Comparison of ENCODE assay signal across 20 mouse cellular contexts in genomic region chr4:118901981-118902380, GRCm38 (mm10). TPM values are rescaled to one million over a fixed set of nuclear protein-coding genes. Genes with fewer than 3 reads are reported as not detected.
"Had no signal": no experiment of that assay in that cellular context is flagged by ENCODE, and none has a peak within 500 bp of the region (broad histone marks: within the 10 kb centered on the region; RNA-seq: fewer than 3 reads in every experiment).

No protein-coding gene starts in this region.

- H3K4me2 ChIP-seq: intestine, embryonic 15.5 days; liver, embryonic 13.5 days; midbrain, embryonic 15.5 days; stomach, embryonic 15.5 days had no signal

- H3K9ac ChIP-seq: intestine, embryonic 15.5 days; liver, embryonic 13.5 days; liver, postnatal 0 days; midbrain, embryonic 15.5 days; stomach, embryonic 15.5 days had no signal

- H3K27ac ChIP-seq: intestine, embryonic 15.5 days; layer of hippocampus, adult 2 months; liver, embryonic 13.5 days; midbrain, embryonic 10.5 days; midbrain, embryonic 15.5 days; stomach, embryonic 15.5 days had no signal

- DNase-seq: kidney, adult 18-20 months; kidney, postnatal 10 days; kidney, postnatal 4 days; liver; liver, embryonic 13.5 days; liver, postnatal 0 days; lung, postnatal 4 days; thymus, postnatal 36 days had no signal

- H3K27me3 ChIP-seq: intestine, embryonic 15.5 days; liver, embryonic 13.5 days; midbrain, embryonic 15.5 days; stomach, embryonic 15.5 days had no signal

- ATAC-seq: intestine, embryonic 15.5 days; liver, postnatal 0 days; midbrain, embryonic 15.5 days had no signal

- H3K9me3 ChIP-seq: intestine, embryonic 15.5 days; liver, embryonic 13.5 days; midbrain, embryonic 10.5 days; midbrain, embryonic 15.5 days; stomach, embryonic 15.5 days had no signal

- H3K4me1 ChIP-seq: intestine, embryonic 15.5 days; liver, embryonic 13.5 days; midbrain, embryonic 10.5 days; midbrain, embryonic 15.5 days; stomach, embryonic 15.5 days had no signal

- H3K36me3 ChIP-seq: intestine, embryonic 15.5 days; liver, embryonic 13.5 days; midbrain, embryonic 10.5 days; midbrain, embryonic 15.5 days; stomach, embryonic 15.5 days had no signal

- H3K4me3 ChIP-seq: intestine, embryonic 15.5 days; layer of hippocampus, adult 2 months; liver, embryonic 13.5 days; midbrain, embryonic 10.5 days; midbrain, embryonic 15.5 days; stomach, embryonic 15.5 days had no signal

RNA-seq across cellular contexts. Expression of gene Olfr1330, which starts 13.6 kb away (rescaled TPM):
- polyA plus RNA-seq: intestine, embryonic 15.5 days; kidney, embryonic 14.5 days; limb, embryonic 11.5 days; liver, embryonic 13.5 days; liver, postnatal 0 days; lung, embryonic 16.5 days; midbrain, embryonic 10.5 days; midbrain, embryonic 15.5 days; neural tube, embryonic 14.5 days; spleen, adult 2 months; stomach, embryonic 15.5 days; testis, adult 2 months had no signal

RNA-seq across cellular contexts. Expression of gene Olfr1329, which starts 15.3 kb away (rescaled TPM):
- polyA plus RNA-seq: intestine, embryonic 15.5 days; kidney, embryonic 14.5 days; limb, embryonic 11.5 days; liver, embryonic 13.5 days; liver, postnatal 0 days; lung, embryonic 16.5 days; midbrain, embryonic 10.5 days; midbrain, embryonic 15.5 days; neural tube, embryonic 14.5 days; spleen, adult 2 months; stomach, embryonic 15.5 days; testis, adult 2 months; thymus, postnatal 0 days had no signal

RNA-seq across cellular contexts. Expression of gene Olfr1328, which starts 36.4 kb away (rescaled TPM):
- polyA plus RNA-seq: intestine, embryonic 15.5 days; kidney, embryonic 14.5 days; limb, embryonic 11.5 days; liver, embryonic 13.5 days; liver, postnatal 0 days; lung, embryonic 16.5 days; midbrain, embryonic 10.5 days; midbrain, embryonic 15.5 days; neural tube, embryonic 14.5 days; spleen, adult 2 months; stomach, embryonic 15.5 days; testis, adult 2 months; thymus, postnatal 0 days had no signal

RNA-seq across cellular contexts. Expression of gene Olfr1331, which starts 37.5 kb away (rescaled TPM):
- polyA plus RNA-seq: intestine, embryonic 15.5 days; kidney, embryonic 14.5 days; limb, embryonic 11.5 days; liver, embryonic 13.5 days; liver, postnatal 0 days; lung, embryonic 16.5 days; midbrain, embryonic 10.5 days; midbrain, embryonic 15.5 days; neural tube, embryonic 14.5 days; spleen, adult 2 months; stomach, embryonic 15.5 days; testis, adult 2 months; thymus, postnatal 0 days had no signal

RNA-seq across cellular contexts. Expression of gene Lao1, which starts 59.4 kb away (rescaled TPM):
- polyA plus RNA-seq: intestine, embryonic 15.5 days; kidney, embryonic 14.5 days; limb, embryonic 11.5 days; liver, embryonic 13.5 days; liver, postnatal 0 days; lung, embryonic 16.5 days; midbrain, embryonic 10.5 days; midbrain, embryonic 15.5 days; neural tube, embryonic 14.5 days; spleen, adult 2 months; stomach, embryonic 15.5 days had no signal
